Mouse (Mus musculus) spleen, adult 2 months (tissue): ENCODE measurements around the gene Ddr2.

Experiments
- CTCF ChIP-seq: fragments of 200-500 bp; IDR thresholded peaks from 2 replicates; pipeline ENCODE4 v1.5.1; 2011; ENCODE audit warnings: mild to moderate bottlenecking, inconsistent platforms; ENCODE audit not compliant: insufficient read depth, insufficient read length, insufficient replicate concordance; ENCODE audit errors: extremely low read depth
- POLR2A ChIP-seq: fragments of 200-500 bp; IDR thresholded peaks from 2 replicates; pipeline ENCODE4 v1.6.1; 2011; ENCODE audit warnings: low read depth, low read length, inconsistent platforms

- no peak for TF ChIP-seq CTCF
- no peak for TF ChIP-seq POLR2A
These were observed 35.0 kb upstream of the Ddr2 start for GRCm38 (mm10) chr1:170145606-170146005.
